Mouse (Mus musculus) kidney, embryonic 16.5 days (tissue): ENCODE measurements around the gene Nuak2. TPM values are rescaled to one million over a fixed set of nuclear protein-coding genes. Genes with fewer than 3 reads are reported as not detected.
"Not testable (repeated sequence)": the region's sequence is repeated elsewhere in the genome, so short reads cannot be mapped to it uniquely, and the experiment has no call there.

Source experiments
- ATAC-seq: fragments of 200-750 bp; cut with Nextera tagmentation; 2 replicates; pipeline ENCODE4 v1.8.0; 2017; ENCODE audit warnings: moderate TSS enrichment; ENCODE audit not compliant: low FRiP score, low TSS enrichment
- H3K27ac ChIP-seq: fragments of 300-500 bp; sonication (generic); 2 replicates; pipeline ENCODE4 v1.5.1; 2014; ENCODE audit warnings: low read length
- H3K27me3 ChIP-seq: fragments of 300-500 bp; sonication (generic); 2 replicates; pipeline ENCODE4 v1.6.1; 2014; ENCODE audit warnings: low read length, control low read depth, mixed read lengths; ENCODE audit not compliant: insufficient read depth
- H3K36me3 ChIP-seq: fragments of 300-500 bp; sonication (generic); 2 replicates; pipeline ENCODE4 v1.6.1; 2014; ENCODE audit warnings: low read length, control low read depth, mixed read lengths; ENCODE audit not compliant: insufficient read depth
- H3K4me1 ChIP-seq: fragments of 300-500 bp; sonication (generic); 2 replicates; pipeline ENCODE4 v1.6.1; 2014; ENCODE audit warnings: low read length, control low read depth, mixed read lengths; ENCODE audit not compliant: insufficient read depth
- H3K4me2 ChIP-seq: fragments of 300-500 bp; sonication (generic); replicated peaks from 2 replicates; pipeline ENCODE4 v1.6.1; 2014; ENCODE audit warnings: low read depth, low read length
- H3K4me3 ChIP-seq: fragments of 300-500 bp; sonication (generic); 2 replicates; pipeline ENCODE4 v1.5.1; 2014; ENCODE audit warnings: mild to moderate bottlenecking, low read length
- H3K9ac ChIP-seq: fragments of 300-500 bp; sonication (generic); replicated peaks from 2 replicates; pipeline ENCODE4 v1.6.1; 2014; ENCODE audit warnings: low read length
- H3K9me3 ChIP-seq: fragments of 300-500 bp; sonication (generic); 2 replicates; pipeline ENCODE4 v1.6.1; 2016; ENCODE audit warnings: low read length, control low read depth
- WGBS: fragments of 180-500 bp; shearing (Covaris S2); extraction: QIAGEN DNeasy Blood & Tissue Kit; methylation state at CpG from one replicate; pipeline ENCODE4 v1.1.7; 2014; 5-methylcytosine and 5-hydroxymethylcytosine counted together
- polyA plus RNA-seq: library from polyadenylated mRNA; unstranded; fragments of >200 nt; fragmentation: Nextera tagmentation; extraction: Ambion mirVana; gene quantifications from 2 replicates; pipeline ENCODE4 v1.2.1, GENCODE M21; 2015

The Nuak2 gene
- 4.3 and 5.5 TPM in 2 replicates for polyA plus RNA-seq

GRCm38 (mm10) chr1:132315889-132316624 lies at the start of gene Nuak2:
Gene Nuak2, plus strand, starts transcription at chr1:132316126.
- Histone ChIP-seq H3K4me1 (peaks cover 30% of the 10 kb centered on the region), H3K36me3 (no peaks in the 10 kb centered on the region), H3K4me3 (peak within 1 kb of the TSS; percentile 66), H3K9ac (peak within 1 kb of the TSS; percentile 70), H3K27ac (no peak within 1 kb of the TSS), H3K9me3 (no peaks in the 10 kb centered on the region), H3K4me2 (peak within 1 kb of the TSS; percentile 96), H3K27me3 (peaks cover 21% of the 10 kb centered on the region)
- peak; percentile 88 for ATAC-seq
- WGBS: under 1% methylated on average over 67 of the region's 67 CpGs

GRCm38 (mm10) chr1:132266791-132267557 lies 49.0 kb upstream of the Nuak2 start:
- Histone ChIP-seq H3K4me2 (peak overlapping the region; percentile 14), H3K9me3 (no peaks in the 10 kb centered on the region), H3K36me3 (no peaks in the 10 kb centered on the region), H3K27ac (peak overlapping the region; percentile 78), H3K27me3 (no peaks in the 10 kb centered on the region), H3K9ac (no peak overlapping the region), H3K4me1 (peaks cover 23% of the 10 kb centered on the region), H3K4me3 (no peak overlapping the region)
- 17% methylated on average over 8 of the region's 8 CpGs for WGBS
- peak; percentile 71 for ATAC-seq

GRCm38 (mm10) chr1:132267959-132268358 lies 48.0 kb upstream of the Nuak2 start:
- H3K9ac ChIP-seq: no peak overlapping the region
- H3K27ac ChIP-seq: peak overlapping the region; percentile 78
- H3K4me1 ChIP-seq: peaks cover 23% of the 10 kb centered on the region
- H3K4me2 ChIP-seq: no peak overlapping the region
- H3K36me3 ChIP-seq: no peaks in the 10 kb centered on the region
- H3K4me3 ChIP-seq: no peak overlapping the region
- H3K9me3 ChIP-seq: no peaks in the 10 kb centered on the region
- ATAC-seq: no peak
- WGBS: 49% methylated on average over 2 of the region's 2 CpGs
- no peaks in the 10 kb centered on the region for H3K27me3 ChIP-seq

- H3K9me3 ChIP-seq: no peaks in the 10 kb centered on the region
- ATAC-seq: no peak
- 55% methylated on average over 7 of the region's 7 CpGs for WGBS
Measured at GRCm38 (mm10) chr1:132268418-132269060, 47.4 kb upstream of the Nuak2 start.

GRCm38 (mm10) chr1:132271237-132271636 lies 44.7 kb upstream of the Nuak2 start:
- WGBS: 93% methylated on average over 3 of the region's 3 CpGs
- Histone ChIP-seq H3K9me3 (no peaks in the 10 kb centered on the region), H3K27me3 (no peaks in the 10 kb centered on the region), H3K9ac (no peak overlapping the region), H3K36me3 (no peaks in the 10 kb centered on the region), H3K4me1 (peaks cover 18% of the 10 kb centered on the region), H3K27ac (no peak overlapping the region), H3K4me2 (no peak overlapping the region), H3K4me3 (no peak overlapping the region)
- no peak for ATAC-seq

More at GRCm38 (mm10) chr1:132268418-132269060, 47.4 kb upstream of the Nuak2 start:
- no peaks in the 10 kb centered on the region for H3K27me3 ChIP-seq
- no peaks in the 10 kb centered on the region for H3K36me3 ChIP-seq
- peaks cover 23% of the 10 kb centered on the region for H3K4me1 ChIP-seq
- no peak overlapping the region; the same call in 1 of the 2 replicates for H3K27ac ChIP-seq
- no peak overlapping the region for H3K9ac ChIP-seq
- H3K4me3 ChIP-seq: no peak overlapping the region
- H3K4me2 ChIP-seq: no peak overlapping the region

- no peak for ATAC-seq
- Histone ChIP-seq H3K27ac (no peak overlapping the region), H3K36me3 (no peaks in the 10 kb centered on the region), H3K9me3 (no peaks in the 10 kb centered on the region), H3K9ac (no peak overlapping the region), H3K27me3 (no peaks in the 10 kb centered on the region), H3K4me2 (no peak overlapping the region), H3K4me1 (no peaks in the 10 kb centered on the region), H3K4me3 (no peak overlapping the region)
- WGBS: 67% methylated on average over 3 of the region's 3 CpGs
Measured at GRCm38 (mm10) chr1:132276694-132277093, 39.2 kb upstream of the Nuak2 start.

GRCm38 (mm10) chr1:132277124-132277523 lies 38.8 kb upstream of the Nuak2 start:
- Histone ChIP-seq H3K4me3 (no peak overlapping the region), H3K4me1 (no peaks in the 10 kb centered on the region), H3K9ac (no peak overlapping the region), H3K27me3 (no peaks in the 10 kb centered on the region), H3K4me2 (no peak overlapping the region), H3K9me3 (no peaks in the 10 kb centered on the region), H3K36me3 (no peaks in the 10 kb centered on the region), H3K27ac (no peak overlapping the region)
- ATAC-seq: no peak
- 48% methylated on average over 6 of the region's 6 CpGs for WGBS

- not testable (repeated sequence) for H3K9me3 ChIP-seq, H3K27me3 ChIP-seq, H3K27ac ChIP-seq, H3K4me2 ChIP-seq, H3K9ac ChIP-seq, ATAC-seq, H3K4me3 ChIP-seq, H3K4me1 ChIP-seq, H3K36me3 ChIP-seq
- 58% methylated on average over 6 of the region's 6 CpGs for WGBS
Measured at GRCm38 (mm10) chr1:132280636-132281035, 35.3 kb upstream of the Nuak2 start.

GRCm38 (mm10) chr1:132281523-132282176 lies 34.3 kb upstream of the Nuak2 start:
- Histone ChIP-seq H3K4me2 (no peak overlapping the region), H3K36me3 (no peaks in the 10 kb centered on the region), H3K4me1 (no peaks in the 10 kb centered on the region), H3K9me3 (no peaks in the 10 kb centered on the region), H3K9ac (no peak overlapping the region), H3K4me3 (no peak overlapping the region), H3K27me3 (no peaks in the 10 kb centered on the region), H3K27ac (no peak overlapping the region)
- peak; percentile 19; the same call in 1 of the 2 replicates for ATAC-seq
- 18% methylated on average over 8 of the region's 8 CpGs for WGBS
